Mouse (Mus musculus): ENCODE measurements around the gene Sh3pxd2a. TPM values are rescaled to one million over a fixed set of nuclear protein-coding genes. Genes with fewer than 3 reads are reported as not detected.
A peak's percentile ranks its signal among the peaks of the same experiment; 100 is the strongest.

The Sh3pxd2a gene
- polyA plus RNA-seq, 1 experiment from 2014 or later: 7.4 TPM

GRCm38 (mm10) chr19:47405548-47405947, 58.7 kb downstream of the Sh3pxd2a start:
- H3K4me3 ChIP-seq (ENCODE audit: low read depth, low read length): no peak overlapping the region
- H3K4me2 ChIP-seq (ENCODE audit: low read depth, low read length): no peak overlapping the region
- no peaks in the 10 kb centered on the region for H3K9me3 ChIP-seq (replicated peaks; ENCODE audit: control insufficient read depth, low read length)
- DNase-seq (ENCODE audit: low spot score) (no peak), ATAC-seq (replicated peaks; ENCODE audit: insufficient number of reproducible peaks, low FRiP score, low TSS enrichment, low read depth) (no peak)
- no peaks in the 10 kb centered on the region for H3K27me3 ChIP-seq (ENCODE audit: control insufficient read depth, insufficient read depth, low read length)
- peaks cover 9% of the 10 kb centered on the region for H3K4me1 ChIP-seq (ENCODE audit: control insufficient read depth, insufficient read depth, low read length)
- H3K9ac ChIP-seq (replicated peaks; ENCODE audit: low read length): no peak overlapping the region
- no peak overlapping the region for H3K27ac ChIP-seq (replicated peaks; ENCODE audit: low read depth, low read length)
- 91% methylated on average over 8 of the region's 8 CpGs for WGBS
- no peaks in the 10 kb centered on the region for H3K36me3 ChIP-seq (replicated peaks; ENCODE audit: control insufficient read depth, insufficient read depth, low read depth, low read length)

- DNase-seq (ENCODE audit: low spot score) (no peak), ATAC-seq (replicated peaks; ENCODE audit: insufficient number of reproducible peaks, low FRiP score, low TSS enrichment, low read depth) (no peak)
- Histone ChIP-seq H3K36me3 (replicated peaks; ENCODE audit: control insufficient read depth, insufficient read depth, low read depth, low read length) (no peaks in the 10 kb centered on the region), H3K4me2 (ENCODE audit: low read depth, low read length) (no peak overlapping the region), H3K4me3 (ENCODE audit: low read depth, low read length) (no peak overlapping the region), H3K4me1 (ENCODE audit: control insufficient read depth, insufficient read depth, low read length) (peaks cover 6% of the 10 kb centered on the region), H3K9me3 (replicated peaks; ENCODE audit: control insufficient read depth, low read length) (no peaks in the 10 kb centered on the region), H3K9ac (replicated peaks; ENCODE audit: low read length) (no peak overlapping the region), H3K27me3 (ENCODE audit: control insufficient read depth, insufficient read depth, low read length) (no peaks in the 10 kb centered on the region), H3K27ac (replicated peaks; ENCODE audit: low read depth, low read length) (no peak overlapping the region; the same call in 1 of the 2 replicates)
- WGBS: 59% methylated on average over 3 of the region's 3 CpGs
These were observed 60.5 kb downstream of the Sh3pxd2a start for GRCm38 (mm10) chr19:47403391-47404379.

GRCm38 (mm10) chr19:47402976-47403375, 61.2 kb downstream of the Sh3pxd2a start:
- peaks cover 2% of the 10 kb centered on the region for H3K4me1 ChIP-seq (ENCODE audit: control insufficient read depth, insufficient read depth, low read length)
- no peaks in the 10 kb centered on the region for H3K36me3 ChIP-seq (replicated peaks; ENCODE audit: control insufficient read depth, insufficient read depth, low read depth, low read length)
- no peak overlapping the region for H3K4me3 ChIP-seq (ENCODE audit: low read depth, low read length)
- H3K4me2 ChIP-seq (ENCODE audit: low read depth, low read length): no peak overlapping the region
- H3K9ac ChIP-seq (replicated peaks; ENCODE audit: low read length): no peak overlapping the region
- no peaks in the 10 kb centered on the region for H3K27me3 ChIP-seq (ENCODE audit: control insufficient read depth, insufficient read depth, low read length)
- peak overlapping the region; percentile 10; the same call in 1 of the 2 replicates for H3K27ac ChIP-seq (replicated peaks; ENCODE audit: low read depth, low read length)
- WGBS: 14% methylated on average over 6 of the region's 6 CpGs
- ATAC-seq (replicated peaks; ENCODE audit: insufficient number of reproducible peaks, low FRiP score, low TSS enrichment, low read depth): 0 out of 2 replicates have a peak, but pooled peaks have one; percentile 42
- peak; percentile 25 for DNase-seq (ENCODE audit: low spot score)
- H3K9me3 ChIP-seq (replicated peaks; ENCODE audit: control insufficient read depth, low read length): no peaks in the 10 kb centered on the region

GRCm38 (mm10) chr19:47402544-47402943, 61.7 kb downstream of the Sh3pxd2a start:
- peaks cover 2% of the 10 kb centered on the region for H3K4me1 ChIP-seq (ENCODE audit: control insufficient read depth, insufficient read depth, low read length)
- H3K4me2 ChIP-seq (ENCODE audit: low read depth, low read length): no peak overlapping the region
- ATAC-seq (replicated peaks; ENCODE audit: insufficient number of reproducible peaks, low FRiP score, low TSS enrichment, low read depth) (no peak), DNase-seq (ENCODE audit: low spot score) (no peak)
- H3K9ac ChIP-seq (replicated peaks; ENCODE audit: low read length): no peak overlapping the region
- H3K36me3 ChIP-seq (replicated peaks; ENCODE audit: control insufficient read depth, insufficient read depth, low read depth, low read length): no peaks in the 10 kb centered on the region
- no peak overlapping the region for H3K4me3 ChIP-seq (ENCODE audit: low read depth, low read length)
- 77% methylated on average over 4 of the region's 4 CpGs for WGBS
- peak overlapping the region; percentile 10; the same call in 1 of the 2 replicates for H3K27ac ChIP-seq (replicated peaks; ENCODE audit: low read depth, low read length)
- no peaks in the 10 kb centered on the region for H3K9me3 ChIP-seq (replicated peaks; ENCODE audit: control insufficient read depth, low read length)
- no peaks in the 10 kb centered on the region for H3K27me3 ChIP-seq (ENCODE audit: control insufficient read depth, insufficient read depth, low read length)

- ATAC-seq (replicated peaks; ENCODE audit: insufficient number of reproducible peaks, low FRiP score, low TSS enrichment, low read depth): no peak
- WGBS: 82% methylated on average over 4 of the region's 4 CpGs
These were observed 64.5 kb downstream of the Sh3pxd2a start for GRCm38 (mm10) chr19:47399709-47400108.

GRCm38 (mm10) chr19:47399029-47399428, 65.2 kb downstream of the Sh3pxd2a start:
- H3K4me1 ChIP-seq (ENCODE audit: control insufficient read depth, insufficient read depth, low read length): peaks cover 2% of the 10 kb centered on the region
- no peak for ATAC-seq (replicated peaks; ENCODE audit: insufficient number of reproducible peaks, low FRiP score, low TSS enrichment, low read depth)
- H3K27me3 ChIP-seq (ENCODE audit: control insufficient read depth, insufficient read depth, low read length): no peaks in the 10 kb centered on the region
- WGBS: 95% methylated on average over 11 of the region's 11 CpGs
- no peak overlapping the region for H3K9ac ChIP-seq (replicated peaks; ENCODE audit: low read length)
- no peaks in the 10 kb centered on the region for H3K9me3 ChIP-seq (replicated peaks; ENCODE audit: control insufficient read depth, low read length)
- no peak overlapping the region for H3K4me2 ChIP-seq (ENCODE audit: low read depth, low read length)
- DNase-seq (ENCODE audit: low spot score): no peak
- H3K4me3 ChIP-seq (ENCODE audit: low read depth, low read length): no peak overlapping the region
- no peaks in the 10 kb centered on the region for H3K36me3 ChIP-seq (replicated peaks; ENCODE audit: control insufficient read depth, insufficient read depth, low read depth, low read length)
- H3K27ac ChIP-seq (replicated peaks; ENCODE audit: low read depth, low read length): no peak overlapping the region

More at GRCm38 (mm10) chr19:47399709-47400108, 64.5 kb downstream of the Sh3pxd2a start:
- H3K36me3 ChIP-seq (replicated peaks; ENCODE audit: control insufficient read depth, insufficient read depth, low read depth, low read length): no peaks in the 10 kb centered on the region
- peaks cover 2% of the 10 kb centered on the region for H3K4me1 ChIP-seq (ENCODE audit: control insufficient read depth, insufficient read depth, low read length)
- DNase-seq (ENCODE audit: low spot score): no peak
- no peak overlapping the region for H3K4me2 ChIP-seq (ENCODE audit: low read depth, low read length)
- no peak overlapping the region for H3K9ac ChIP-seq (replicated peaks; ENCODE audit: low read length)
- H3K9me3 ChIP-seq (replicated peaks; ENCODE audit: control insufficient read depth, low read length): no peaks in the 10 kb centered on the region
- H3K27ac ChIP-seq (replicated peaks; ENCODE audit: low read depth, low read length): no peak overlapping the region
- H3K27me3 ChIP-seq (ENCODE audit: control insufficient read depth, insufficient read depth, low read length): no peaks in the 10 kb centered on the region
- no peak overlapping the region for H3K4me3 ChIP-seq (ENCODE audit: low read depth, low read length)

- Histone ChIP-seq H3K27ac (replicated peaks; ENCODE audit: low read depth, low read length) (no peak overlapping the region), H3K4me2 (ENCODE audit: low read depth, low read length) (no peak overlapping the region), H3K4me1 (ENCODE audit: control insufficient read depth, insufficient read depth, low read length) (peaks cover 2% of the 10 kb centered on the region), H3K36me3 (replicated peaks; ENCODE audit: control insufficient read depth, insufficient read depth, low read depth, low read length) (no peaks in the 10 kb centered on the region), H3K27me3 (ENCODE audit: control insufficient read depth, insufficient read depth, low read length) (no peaks in the 10 kb centered on the region), H3K9ac (replicated peaks; ENCODE audit: low read length) (no peak overlapping the region; the same call in 1 of the 2 replicates), H3K9me3 (replicated peaks; ENCODE audit: control insufficient read depth, low read length) (no peaks in the 10 kb centered on the region), H3K4me3 (ENCODE audit: low read depth, low read length) (no peak overlapping the region)
- DNase-seq (ENCODE audit: low spot score) (peak; percentile 26), ATAC-seq (replicated peaks; ENCODE audit: insufficient number of reproducible peaks, low FRiP score, low TSS enrichment, low read depth) (no peak)
- 43% methylated on average over 18 of the region's 18 CpGs for WGBS
These were observed 66.1 kb downstream of the Sh3pxd2a start for GRCm38 (mm10) chr19:47397882-47398671.

Data from embryonic facial prominence, embryonic 11.5 days (tissue).